Mouse (Mus musculus) kidney, embryonic 14.5 days (tissue): ENCODE measurements at regions not wholly inside any gene's neighbourhood (a gene's known extent, or its start where the extent isn't known, plus 50 kb on each side); places are given as distances from the start of the nearest gene placed in this dataset.

Experiments used
- ATAC-seq: fragments of 200-750 bp; cut with Nextera tagmentation; 2 replicates; pipeline ENCODE4 v1.8.0; 2017; ENCODE audit warnings: moderate number of reproducible peaks, mild to moderate bottlenecking, moderate TSS enrichment, moderate library complexity; ENCODE audit not compliant: low FRiP score, low TSS enrichment
- H3K27ac ChIP-seq: fragments of 300-500 bp; sonication (generic); 2 replicates; pipeline ENCODE4 v1.5.1; 2014; ENCODE audit warnings: low read depth, mild to moderate bottlenecking, low read length, moderate library complexity, mixed read lengths
- H3K27me3 ChIP-seq: fragments of 300-500 bp; sonication (generic); 2 replicates; pipeline ENCODE4 v1.6.1; 2014; ENCODE audit warnings: mild to moderate bottlenecking, low read length; ENCODE audit not compliant: control insufficient read depth, insufficient read depth
- H3K36me3 ChIP-seq: fragments of 300-500 bp; sonication (generic); 2 replicates; pipeline ENCODE4 v1.6.1; 2014; ENCODE audit warnings: low read length, mixed read lengths; ENCODE audit not compliant: control insufficient read depth, insufficient read depth
- H3K4me1 ChIP-seq: fragments of 300-500 bp; sonication (generic); 2 replicates; pipeline ENCODE4 v1.6.1; 2014; ENCODE audit warnings: low read length, mixed read lengths; ENCODE audit not compliant: control insufficient read depth, insufficient read depth
- H3K4me2 ChIP-seq: fragments of 300-500 bp; sonication (generic); replicated peaks from 2 replicates; pipeline ENCODE4 v1.6.1; 2014; ENCODE audit warnings: low read depth, mild to moderate bottlenecking, low read length
- H3K4me3 ChIP-seq: fragments of 300-500 bp; sonication (generic); 2 replicates; pipeline ENCODE4 v1.5.1; 2014; ENCODE audit warnings: mild to moderate bottlenecking, low read length
- H3K9ac ChIP-seq: fragments of 300-500 bp; sonication (generic); 2 replicates; pipeline ENCODE4 v1.6.1; 2014; ENCODE audit warnings: low read depth, mild to moderate bottlenecking, low read length, moderate library complexity
- H3K9me3 ChIP-seq: fragments of 300-500 bp; sonication (generic); 2 replicates; pipeline ENCODE4 v1.6.1; 2016; ENCODE audit warnings: low read length; ENCODE audit not compliant: control insufficient read depth
- WGBS: fragments of 180-500 bp; shearing (Covaris S2); extraction: QIAGEN DNeasy Blood & Tissue Kit; methylation state at CpG from one replicate; pipeline ENCODE4 v1.1.7; 2014; 5-methylcytosine and 5-hydroxymethylcytosine counted together

GRCm38 (mm10) chr3:132453927-132454326, 175.7 kb upstream of the Gimd1 start:
- no peak overlapping the region for H3K27ac ChIP-seq
- no peak overlapping the region for H3K9ac ChIP-seq

GRCm38 (mm10) chr3:132462348-132462959, 167.2 kb upstream of the Gimd1 start:
- 25% methylated on average over 5 of the region's 5 CpGs for WGBS
- Histone ChIP-seq H3K36me3 (no peaks in the 10 kb centered on the region), H3K9me3 (no peaks in the 10 kb centered on the region), H3K4me1 (no peaks in the 10 kb centered on the region), H3K4me3 (no peak overlapping the region), H3K27me3 (no peaks in the 10 kb centered on the region), H3K4me2 (no peak overlapping the region), H3K9ac (no peak overlapping the region), H3K27ac (no peak overlapping the region)
- ATAC-seq = peak; percentile 88

More at GRCm38 (mm10) chr3:132453927-132454326, 175.7 kb upstream of the Gimd1 start:
- no peaks in the 10 kb centered on the region for H3K36me3 ChIP-seq
- H3K27me3 ChIP-seq = no peaks in the 10 kb centered on the region
- no peak overlapping the region for H3K4me3 ChIP-seq
- no peak overlapping the region for H3K4me2 ChIP-seq
- peak; percentile 83 for ATAC-seq
- no peaks in the 10 kb centered on the region for H3K9me3 ChIP-seq
- H3K4me1 ChIP-seq = 0 out of 2 replicates have a peak, but pooled peaks cover 3% of the 10 kb centered on the region
- 19% methylated on average over 4 of the region's 4 CpGs for WGBS

GRCm38 (mm10) chr3:132471070-132471469, 158.6 kb upstream of the Gimd1 start:
- H3K4me3 ChIP-seq = no peak overlapping the region
- peak; percentile 24; the same call in 1 of the 2 replicates for ATAC-seq
- no peaks in the 10 kb centered on the region for H3K27me3 ChIP-seq
- H3K9me3 ChIP-seq = no peaks in the 10 kb centered on the region
- WGBS = 42% methylated on average over 4 of the region's 4 CpGs
- no peaks in the 10 kb centered on the region for H3K36me3 ChIP-seq
- no peak overlapping the region for H3K9ac ChIP-seq
- H3K4me2 ChIP-seq = no peak overlapping the region
- H3K4me1 ChIP-seq = no peaks in the 10 kb centered on the region
- no peak overlapping the region for H3K27ac ChIP-seq

- Histone ChIP-seq H3K4me2 (no peak overlapping the region), H3K9ac (no peak overlapping the region), H3K27me3 (no peaks in the 10 kb centered on the region), H3K4me1 (no peaks in the 10 kb centered on the region), H3K4me3 (no peak overlapping the region), H3K27ac (no peak overlapping the region), H3K36me3 (no peaks in the 10 kb centered on the region), H3K9me3 (no peaks in the 10 kb centered on the region)
- 89% methylated on average over 5 of the region's 5 CpGs for WGBS
- ATAC-seq = no peak
Measured at GRCm38 (mm10) chr3:132477768-132478167, 151.9 kb upstream of the Gimd1 start.

GRCm38 (mm10) chr3:132479275-132479674, 150.3 kb upstream of the Gimd1 start:
- H3K9ac ChIP-seq = no peak overlapping the region
- H3K4me1 ChIP-seq = no peaks in the 10 kb centered on the region
- no peaks in the 10 kb centered on the region for H3K36me3 ChIP-seq
- ATAC-seq = no peak
- H3K4me2 ChIP-seq = no peak overlapping the region
- H3K27me3 ChIP-seq = no peaks in the 10 kb centered on the region
- H3K4me3 ChIP-seq = no peak overlapping the region
- H3K9me3 ChIP-seq = no peaks in the 10 kb centered on the region
- WGBS = 69% methylated on average over 2 of the region's 2 CpGs
- no peak overlapping the region for H3K27ac ChIP-seq

GRCm38 (mm10) chr3:132484814-132485213, 144.8 kb upstream of the Gimd1 start:
- Histone ChIP-seq H3K9ac (no peak overlapping the region), H3K9me3 (no peaks in the 10 kb centered on the region), H3K27ac (no peak overlapping the region), H3K36me3 (no peaks in the 10 kb centered on the region), H3K4me3 (no peak overlapping the region), H3K4me2 (no peak overlapping the region), H3K4me1 (no peaks in the 10 kb centered on the region), H3K27me3 (no peaks in the 10 kb centered on the region)
- no peak; the same call in 1 of the 2 replicates for ATAC-seq
- WGBS = 87% methylated on average over 2 of the region's 2 CpGs

GRCm38 (mm10) chr3:132485553-132485952, 144.1 kb upstream of the Gimd1 start:
- ATAC-seq = peak; percentile 49; the same call in 1 of the 2 replicates
- Histone ChIP-seq H3K9me3 (no peaks in the 10 kb centered on the region), H3K4me1 (no peaks in the 10 kb centered on the region), H3K4me3 (no peak overlapping the region), H3K9ac (no peak overlapping the region), H3K27ac (no peak overlapping the region), H3K27me3 (no peaks in the 10 kb centered on the region), H3K4me2 (no peak overlapping the region), H3K36me3 (no peaks in the 10 kb centered on the region)
- 58% methylated on average over 5 of the region's 5 CpGs for WGBS

- no peak overlapping the region for H3K4me2 ChIP-seq
- H3K4me1 ChIP-seq = no peaks in the 10 kb centered on the region
- peak; percentile 87; the same call in 1 of the 2 replicates for ATAC-seq
- no peak overlapping the region for H3K4me3 ChIP-seq
- WGBS = 28% methylated on average over 4 of the region's 4 CpGs
- H3K9me3 ChIP-seq = no peaks in the 10 kb centered on the region
- no peaks in the 10 kb centered on the region for H3K36me3 ChIP-seq
- no peak overlapping the region for H3K27ac ChIP-seq
- H3K9ac ChIP-seq = no peak overlapping the region
- no peaks in the 10 kb centered on the region for H3K27me3 ChIP-seq
Measured at GRCm38 (mm10) chr3:132506095-132506494, 123.5 kb upstream of the Gimd1 start.

GRCm38 (mm10) chr3:132510240-132510639, 119.4 kb upstream of the Gimd1 start:
- Histone ChIP-seq H3K36me3 (no peaks in the 10 kb centered on the region), H3K9me3 (no peaks in the 10 kb centered on the region), H3K4me1 (no peaks in the 10 kb centered on the region), H3K4me2 (no peak overlapping the region), H3K27me3 (no peaks in the 10 kb centered on the region), H3K9ac (no peak overlapping the region), H3K4me3 (no peak overlapping the region), H3K27ac (no peak overlapping the region)
- 32% methylated on average over 1 of the region's 1 CpGs for WGBS
- ATAC-seq = no peak
